Mouse (Mus musculus): ENCODE measurements around the gene Gm20379.

DNA sequence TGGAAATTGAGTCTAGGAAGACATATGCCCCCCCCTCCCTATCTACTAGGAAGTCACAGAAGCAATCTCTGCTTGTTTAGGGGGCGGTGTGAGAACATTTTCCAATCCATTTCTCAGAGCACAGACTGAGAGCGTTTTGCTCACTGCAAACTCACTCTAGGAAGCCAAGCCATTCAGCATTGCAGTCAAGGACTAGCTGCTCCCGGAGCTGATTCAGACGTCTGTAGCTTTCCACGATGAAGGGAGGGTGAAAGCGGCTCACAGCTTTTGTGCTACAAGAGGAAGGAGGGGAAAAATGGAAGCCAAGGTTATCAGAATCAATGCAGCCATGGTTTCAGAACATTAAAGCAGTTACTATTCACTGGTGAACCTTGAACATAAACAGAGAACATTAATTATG, 42.2 kb upstream of the Gm20379 start:
- TF ChIP-seq CTCF (IDR thresholded peaks at IDR 0.05; ENCODE audit: insufficient read depth, low read length) (no peak), POLR2A (IDR thresholded peaks at IDR 0.05; ENCODE audit: borderline replicate concordance, extremely low read depth, low read depth, low read length) (no peak)
